Mouse (Mus musculus): Measurements from ENCODE around the gene Rhbdd1. TPM values are rescaled to one million over a fixed set of nuclear protein-coding genes. Genes with fewer than 3 reads are reported as not detected.

Rhbdd1 gene
- total RNA-seq, 2 experiments from 2014 or later, result 13.0 to 16.4 TPM

GRCm38 (mm10) chr1:82415641-82416040, 99.4 kb downstream of the Rhbdd1 start:
- no peak for ATAC-seq (ENCODE audit: poor library complexity, severe bottlenecking)

GRCm38 (mm10) chr1:82427729-82428128, 111.5 kb downstream of the Rhbdd1 start:
- no peak for ATAC-seq (ENCODE audit: poor library complexity, severe bottlenecking)

GRCm38 (mm10) chr1:82429061-82429460, 112.8 kb downstream of the Rhbdd1 start:
- no peak for ATAC-seq (ENCODE audit: poor library complexity, severe bottlenecking)

- no peak for ATAC-seq (ENCODE audit: poor library complexity, severe bottlenecking)
Measured at GRCm38 (mm10) chr1:82432919-82433648, 116.8 kb downstream of the Rhbdd1 start.

- no peak for ATAC-seq (ENCODE audit: poor library complexity, severe bottlenecking)
Measured at GRCm38 (mm10) chr1:82433649-82434005, 117.4 kb downstream of the Rhbdd1 start.

GRCm38 (mm10) chr1:82437273-82437672, 121.0 kb downstream of the Rhbdd1 start:
- no peak for ATAC-seq (ENCODE audit: poor library complexity, severe bottlenecking)

GRCm38 (mm10) chr1:82440123-82440522, 123.9 kb downstream of the Rhbdd1 start:
- no peak for ATAC-seq (ENCODE audit: poor library complexity, severe bottlenecking)

- no peak for ATAC-seq (ENCODE audit: poor library complexity, severe bottlenecking)
Measured at GRCm38 (mm10) chr1:82443517-82443916, 127.3 kb downstream of the Rhbdd1 start.

- ATAC-seq (ENCODE audit: poor library complexity, severe bottlenecking), result no peak
Measured at GRCm38 (mm10) chr1:82446049-82446448, 129.8 kb downstream of the Rhbdd1 start.

- no peak for ATAC-seq (ENCODE audit: poor library complexity, severe bottlenecking)
Measured at GRCm38 (mm10) chr1:82449851-82450250, 133.6 kb downstream of the Rhbdd1 start.

GRCm38 (mm10) chr1:82451927-82452651, 135.8 kb downstream of the Rhbdd1 start:
- no peak for ATAC-seq (ENCODE audit: poor library complexity, severe bottlenecking)

GRCm38 (mm10) chr1:82454031-82454430, 137.8 kb downstream of the Rhbdd1 start:
- ATAC-seq (ENCODE audit: poor library complexity, severe bottlenecking), result no peak

GRCm38 (mm10) chr1:82459350-82459749, 143.1 kb downstream of the Rhbdd1 start:
- ATAC-seq (ENCODE audit: poor library complexity, severe bottlenecking), result no peak

GRCm38 (mm10) chr1:82459926-82460325, 143.7 kb downstream of the Rhbdd1 start:
- ATAC-seq (ENCODE audit: poor library complexity, severe bottlenecking), result no peak

- ATAC-seq (ENCODE audit: poor library complexity, severe bottlenecking), result no peak
Measured at GRCm38 (mm10) chr1:82461041-82461440, 144.8 kb downstream of the Rhbdd1 start.

- ATAC-seq (ENCODE audit: poor library complexity, severe bottlenecking), result no peak
Measured at GRCm38 (mm10) chr1:82465321-82465853, 149.1 kb downstream of the Rhbdd1 start.

- peak; percentile 52 for ATAC-seq (ENCODE audit: poor library complexity, severe bottlenecking)
Measured at GRCm38 (mm10) chr1:82468872-82469271, 152.6 kb downstream of the Rhbdd1 start.

GRCm38 (mm10) chr1:82470516-82471225, 154.4 kb downstream of the Rhbdd1 start:
- ATAC-seq (ENCODE audit: poor library complexity, severe bottlenecking), result no peak

- ATAC-seq (ENCODE audit: poor library complexity, severe bottlenecking), result no peak
Measured at GRCm38 (mm10) chr1:82473467-82473866, 157.2 kb downstream of the Rhbdd1 start.

GRCm38 (mm10) chr1:82474461-82474961, 158.3 kb downstream of the Rhbdd1 start:
- no peak for ATAC-seq (ENCODE audit: poor library complexity, severe bottlenecking)

GRCm38 (mm10) chr1:82475254-82475653, 159.0 kb downstream of the Rhbdd1 start:
- ATAC-seq (ENCODE audit: poor library complexity, severe bottlenecking), result no peak
